Mouse (Mus musculus) monocyte, adult 5-6 weeks (primary cell): ENCODE measurements around the gene Uchl5. TPM values are rescaled to one million over a fixed set of nuclear protein-coding genes. Genes with fewer than 3 reads are reported as not detected.

Experiments used
- ATAC-seq: fragments of 153-309, 156-312 bp; replicated peaks from 2 replicates; pipeline ENCODE4 v1.8.0; 2017; ENCODE audit warnings: mild to moderate bottlenecking; ENCODE audit not compliant: low TSS enrichment, insufficient number of reproducible peaks, severe bottlenecking, poor library complexity, low FRiP score
- total RNA-seq: library from RNA; stranded (forward); fragments of 200-1000, 200-491, 200-594 nt; gene quantifications from 3 replicates; pipeline ENCODE4 v1.2.3, GENCODE M21; 2017

The Uchl5 gene
- total RNA-seq, 1 experiment from 2014 or later = 91.0 TPM

- peak; percentile 23 for ATAC-seq
These were observed 616 bp downstream of the Uchl5 start for GRCm38 (mm10) chr1:143777558-143778218.

DNA sequence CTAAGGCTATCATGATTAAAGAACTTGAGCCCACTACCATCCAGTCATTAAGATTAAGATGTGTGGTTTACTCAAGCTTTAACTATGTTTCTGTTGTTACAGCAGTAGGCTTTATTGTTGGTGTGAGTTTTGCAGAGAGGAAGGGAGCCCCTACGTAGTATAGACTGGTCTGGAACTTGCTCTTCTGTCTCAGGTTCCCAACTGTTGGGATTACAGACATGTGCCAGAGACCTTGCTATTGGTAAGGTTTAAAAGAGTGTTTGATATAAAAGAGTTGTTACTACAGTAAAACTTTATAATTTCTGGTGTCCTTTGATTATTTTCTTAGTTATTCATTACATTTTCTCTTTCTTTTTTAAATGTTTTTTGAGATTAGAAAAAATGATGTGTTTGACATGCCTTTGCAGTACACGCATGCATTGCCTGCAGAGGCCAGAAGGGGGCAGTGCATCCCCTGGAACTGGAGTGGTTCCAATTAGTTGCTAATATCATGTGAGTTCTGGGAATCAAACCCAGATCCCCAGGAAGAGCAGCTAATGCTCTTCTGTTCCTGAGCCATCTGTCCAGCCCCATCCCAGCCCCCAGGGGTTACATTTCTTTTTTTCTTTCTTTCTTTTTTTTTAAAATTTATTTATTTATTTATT, 11.6 kb downstream of the Uchl5 start:
- ATAC-seq = peak; percentile 75; the same call in 1 of the 2 replicates

DNA sequence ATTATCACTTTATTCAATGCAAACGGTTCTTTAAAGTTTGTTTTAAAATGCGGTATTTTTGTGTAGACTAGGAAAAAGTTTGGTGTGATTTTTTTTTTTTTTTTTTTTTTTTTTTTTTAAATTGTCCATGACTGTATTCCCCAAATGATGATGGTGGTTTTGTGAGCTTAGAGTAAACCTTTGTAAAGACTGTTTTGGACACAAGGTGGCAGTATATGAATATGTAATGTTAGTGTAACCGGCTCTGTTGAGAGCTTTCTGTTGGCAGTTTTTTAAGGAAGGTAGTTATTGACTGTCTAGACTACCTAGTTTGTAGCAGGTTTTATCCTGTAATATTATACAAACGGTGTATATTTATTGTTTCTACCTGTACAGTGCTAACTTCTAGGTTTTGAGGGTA, 26.5 kb downstream of the Uchl5 start:
- ATAC-seq = peak; percentile 95

DNA sequence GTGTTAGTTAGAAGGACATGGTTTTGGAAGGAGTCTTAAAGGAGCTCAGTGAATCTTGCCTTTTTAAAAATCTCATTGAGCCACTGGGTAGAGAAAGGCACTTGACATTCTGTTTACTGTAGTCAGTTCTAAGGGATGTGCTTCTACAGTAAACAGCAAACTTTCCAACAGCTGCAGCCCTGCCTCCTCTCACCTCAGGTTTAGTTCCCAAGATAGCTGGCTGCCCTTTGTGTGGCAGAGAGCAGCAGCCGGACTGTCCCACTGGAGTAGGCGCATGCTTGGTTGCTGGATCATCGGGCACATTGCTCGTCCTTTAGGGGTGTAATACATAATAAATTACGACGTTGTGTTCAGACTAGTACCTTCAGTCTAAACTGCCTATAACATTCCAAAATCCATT, 32.0 kb downstream of the Uchl5 start:
- no peak for ATAC-seq

GRCm38 (mm10) chr1:143813676-143814360, 36.7 kb downstream of the Uchl5 start:
- peak; percentile 87 for ATAC-seq

GRCm38 (mm10) chr1:143820096-143820877, 43.2 kb downstream of the Uchl5 start:
- no peak for ATAC-seq

DNA sequence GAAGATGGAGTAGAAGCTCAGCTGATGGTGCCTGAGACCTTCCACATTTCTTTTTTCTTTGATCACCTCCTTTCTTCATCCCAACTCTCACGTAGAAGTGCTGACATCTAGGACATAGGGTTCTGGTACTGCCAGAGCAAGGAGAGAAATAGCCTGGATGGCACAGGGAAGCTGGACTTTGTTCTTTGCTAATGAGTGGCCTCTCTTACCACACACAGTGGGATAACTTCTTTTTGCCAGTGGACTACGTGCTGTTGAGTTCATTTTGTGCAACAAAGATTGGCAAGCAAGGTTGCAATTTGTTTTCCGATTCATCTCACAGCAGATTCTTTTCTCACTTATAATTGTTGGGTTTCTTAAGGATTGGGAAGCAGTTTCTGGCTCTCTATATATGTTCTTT, 45.6 kb downstream of the Uchl5 start:
- no peak for ATAC-seq

DNA sequence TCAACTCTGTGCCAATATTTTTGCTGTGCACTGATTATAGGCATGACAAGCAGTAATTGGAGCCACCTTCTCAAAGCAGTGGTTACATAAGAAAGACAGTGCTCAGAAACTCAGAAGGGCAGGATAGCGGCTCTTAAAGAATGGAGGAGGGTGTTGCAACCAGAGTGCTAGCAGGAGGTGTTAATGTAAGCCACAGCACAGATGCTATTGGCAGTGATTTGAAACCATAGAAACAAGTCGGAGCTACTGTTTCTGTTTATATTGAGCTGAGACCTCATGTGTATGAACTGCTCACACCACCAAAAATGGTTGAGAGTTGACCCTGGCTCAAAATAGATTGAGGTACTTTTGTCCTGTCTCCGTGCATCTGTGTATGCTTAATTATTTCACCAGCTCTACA, 53.6 kb downstream of the Uchl5 start:
- ATAC-seq = no peak

GRCm38 (mm10) chr1:143836363-143837182, 59.5 kb downstream of the Uchl5 start:
- no peak for ATAC-seq

DNA sequence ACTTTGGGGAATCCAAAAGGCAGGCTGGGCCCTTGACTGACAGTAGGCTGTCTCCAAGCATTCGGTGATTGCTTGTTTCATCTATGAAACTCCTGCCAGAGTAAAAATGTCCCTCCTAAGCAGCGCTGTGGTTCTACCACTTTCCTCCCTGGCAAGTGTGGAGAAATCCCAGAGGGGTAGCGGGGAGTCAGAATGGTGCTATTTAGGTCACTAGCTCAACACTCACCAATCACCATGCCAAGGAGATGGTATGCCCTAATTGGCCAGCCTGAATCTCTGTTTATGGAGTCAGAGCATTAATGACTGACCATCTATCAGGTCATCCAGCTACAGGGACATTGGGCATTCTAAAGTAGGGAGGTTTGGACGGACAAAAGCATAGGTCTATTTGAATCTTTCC, 60.6 kb downstream of the Uchl5 start:
- ATAC-seq = no peak

DNA sequence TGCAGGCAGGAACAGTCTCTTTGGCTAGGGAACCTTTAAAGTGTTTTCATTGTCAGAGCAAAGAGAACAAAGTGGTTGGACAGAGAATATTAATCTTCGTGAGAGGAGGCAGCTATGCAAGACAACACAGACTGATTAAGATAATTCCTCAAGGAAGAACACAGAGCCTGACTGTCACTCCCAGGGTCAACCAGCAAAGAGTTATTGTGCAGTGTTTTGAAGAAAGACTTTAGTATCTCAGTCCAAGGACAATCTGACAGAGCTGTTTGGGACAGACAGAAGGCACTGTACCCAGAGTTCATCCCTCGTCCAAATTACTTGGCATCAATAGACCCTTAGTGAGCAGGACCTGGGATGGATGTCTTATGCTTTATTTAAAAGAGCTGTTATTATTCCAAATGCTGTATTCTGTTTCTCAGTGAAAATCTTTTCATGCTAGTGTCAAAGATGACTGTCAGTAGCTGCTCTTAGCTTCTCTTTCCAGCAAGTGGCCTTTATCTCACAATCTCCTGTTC, 61.9 kb downstream of the Uchl5 start:
- ATAC-seq = no peak

DNA sequence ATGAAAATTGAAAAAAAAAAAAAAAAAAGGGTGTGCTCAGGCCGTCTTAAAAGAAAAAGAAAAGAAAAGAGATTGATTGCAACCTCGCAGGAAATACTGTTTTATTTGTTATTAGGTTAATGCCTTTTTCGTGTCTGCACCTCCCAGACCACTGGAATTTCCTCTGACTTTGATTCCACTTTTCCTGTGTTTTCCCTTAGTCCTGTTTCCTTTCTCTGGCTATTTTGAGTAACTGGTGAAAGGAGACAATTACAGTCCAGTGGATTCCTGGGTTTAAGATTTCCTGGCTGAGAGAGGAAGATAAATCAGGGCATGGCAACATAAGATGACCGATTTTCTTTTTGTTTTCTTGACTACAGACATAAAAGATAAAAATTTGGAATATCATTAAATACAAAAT, 75.3 kb downstream of the Uchl5 start:
- ATAC-seq = no peak

GRCm38 (mm10) chr1:143852779-143853358, 75.8 kb downstream of the Uchl5 start:
- no peak for ATAC-seq

GRCm38 (mm10) chr1:143853691-143854115, 76.6 kb downstream of the Uchl5 start:
- no peak for ATAC-seq

- no peak for ATAC-seq
These were observed 78.6 kb downstream of the Uchl5 start for GRCm38 (mm10) chr1:143855706-143856105.
